Mouse (Mus musculus): ENCODE data around the gene Ces1f. TPM values are rescaled to one million over a fixed set of nuclear protein-coding genes. Genes with fewer than 3 reads are reported as not detected.

The Ces1f gene
- total RNA-seq (2014; rRNA removed; ENCODE audit: low replicate concordance), result not detected in 2 replicates
- polyA plus RNA-seq (2015; fragmentation: Nextera tagmentation; extraction: Ambion mirVana), result 0.11 TPM in 1 of 2 replicates, not detected in the other

GRCm38 (mm10) chr8:93279556-93279955, at the start of gene Ces1f:
Gene Ces1f, minus strand, starts transcription at chr8:93279747.
- ATAC-seq (ENCODE audit: insufficient read depth, low read depth), result no peak
- no peaks in the 10 kb centered on the region for H3K9me3 ChIP-seq (replicated peaks; ENCODE audit: control insufficient read depth, low read length)

GRCm38 (mm10) chr8:93325123-93325522, 45.6 kb upstream of the Ces1f start:
- Histone ChIP-seq H3K9me3 (replicated peaks; ENCODE audit: control insufficient read depth, low read length) (no peaks in the 10 kb centered on the region), H3K36me3 (replicated peaks; ENCODE audit: control insufficient read depth, insufficient read depth, low read length) (no peaks in the 10 kb centered on the region), H3K4me1 (ENCODE audit: control insufficient read depth, insufficient read depth) (no peaks in the 10 kb centered on the region), H3K27me3 (ENCODE audit: control insufficient read depth, insufficient read depth, low read length) (no peaks in the 10 kb centered on the region), H3K27ac (ENCODE audit: low read depth) (no peak overlapping the region), H3K9ac (replicated peaks; ENCODE audit: low read depth, low read length) (no peak overlapping the region), H3K4me3 (ENCODE audit: low read depth, low read length) (no peak overlapping the region), H3K4me2 (ENCODE audit: low read depth, low read length) (no peak overlapping the region)
- TF ChIP-seq CTCF (IDR thresholded peaks at IDR 0.05; ENCODE audit: low read depth) (no peak), EP300 (IDR thresholded peaks at IDR 0.05; ENCODE audit: low read depth) (no peak)
- ATAC-seq (ENCODE audit: insufficient read depth, low read depth), result no peak
- WGBS, result 52% methylated on average over 2 of the region's 2 CpGs
- DNase-seq (ENCODE audit: low spot score), result no peak

More at GRCm38 (mm10) chr8:93279556-93279955, at the start of gene Ces1f:
- H3K27me3 ChIP-seq (ENCODE audit: control insufficient read depth, insufficient read depth, low read length), result no peaks in the 10 kb centered on the region
- H3K4me1 ChIP-seq (ENCODE audit: control insufficient read depth, insufficient read depth), result no peaks in the 10 kb centered on the region
- no peak within 1 kb of the TSS for H3K4me2 ChIP-seq (ENCODE audit: low read depth, low read length)
- no peak for DNase-seq (ENCODE audit: low spot score)
- no peaks in the 10 kb centered on the region for H3K36me3 ChIP-seq (replicated peaks; ENCODE audit: control insufficient read depth, insufficient read depth, low read length)
- H3K4me3 ChIP-seq (ENCODE audit: low read depth, low read length), result no peak within 1 kb of the TSS
- H3K9ac ChIP-seq (replicated peaks; ENCODE audit: low read depth, low read length), result no peak within 1 kb of the TSS
- H3K27ac ChIP-seq (ENCODE audit: low read depth), result no peak within 1 kb of the TSS
- 83% methylated on average over 1 of the region's 1 CpGs for WGBS
- TF ChIP-seq EP300 (IDR thresholded peaks at IDR 0.05; ENCODE audit: low read depth) (no peak), CTCF (IDR thresholded peaks at IDR 0.05; ENCODE audit: low read depth) (no peak)

GRCm38 (mm10) chr8:93317031-93317430, 37.5 kb upstream of the Ces1f start:
- Histone ChIP-seq H3K27ac (ENCODE audit: low read depth) (no peak overlapping the region), H3K27me3 (ENCODE audit: control insufficient read depth, insufficient read depth, low read length) (no peaks in the 10 kb centered on the region), H3K9ac (replicated peaks; ENCODE audit: low read depth, low read length) (no peak overlapping the region), H3K4me2 (ENCODE audit: low read depth, low read length) (no peak overlapping the region), H3K4me1 (ENCODE audit: control insufficient read depth, insufficient read depth) (no peaks in the 10 kb centered on the region), H3K4me3 (ENCODE audit: low read depth, low read length) (no peak overlapping the region), H3K36me3 (replicated peaks; ENCODE audit: control insufficient read depth, insufficient read depth, low read length) (no peaks in the 10 kb centered on the region), H3K9me3 (replicated peaks; ENCODE audit: control insufficient read depth, low read length) (no peaks in the 10 kb centered on the region)
- TF ChIP-seq EP300 (IDR thresholded peaks at IDR 0.05; ENCODE audit: low read depth), result no peak
- TF ChIP-seq CTCF (IDR thresholded peaks at IDR 0.05; ENCODE audit: low read depth), result no peak
- DNase-seq (ENCODE audit: low spot score) (no peak), ATAC-seq (ENCODE audit: insufficient read depth, low read depth) (no peak)
- 77% methylated on average over 2 of the region's 2 CpGs for WGBS

GRCm38 (mm10) chr8:93315557-93315956, 36.0 kb upstream of the Ces1f start:
- no peaks in the 10 kb centered on the region for H3K9me3 ChIP-seq (replicated peaks; ENCODE audit: control insufficient read depth, low read length)
- no peaks in the 10 kb centered on the region for H3K27me3 ChIP-seq (ENCODE audit: control insufficient read depth, insufficient read depth, low read length)
- no peak overlapping the region for H3K4me2 ChIP-seq (ENCODE audit: low read depth, low read length)
- no peak overlapping the region for H3K27ac ChIP-seq (ENCODE audit: low read depth)
- WGBS, result 67% methylated on average over 2 of the region's 2 CpGs
- no peak for DNase-seq (ENCODE audit: low spot score)
- H3K36me3 ChIP-seq (replicated peaks; ENCODE audit: control insufficient read depth, insufficient read depth, low read length), result no peaks in the 10 kb centered on the region
- TF ChIP-seq EP300 (IDR thresholded peaks at IDR 0.05; ENCODE audit: low read depth), result no peak
- no peak for TF ChIP-seq CTCF (IDR thresholded peaks at IDR 0.05; ENCODE audit: low read depth)
- no peak for ATAC-seq (ENCODE audit: insufficient read depth, low read depth)
- H3K4me1 ChIP-seq (ENCODE audit: control insufficient read depth, insufficient read depth), result no peaks in the 10 kb centered on the region
- no peak overlapping the region for H3K4me3 ChIP-seq (ENCODE audit: low read depth, low read length)
- H3K9ac ChIP-seq (replicated peaks; ENCODE audit: low read depth, low read length), result no peak overlapping the region

GRCm38 (mm10) chr8:93283896-93284295, 4.3 kb upstream of the Ces1f start:
- H3K36me3 ChIP-seq (replicated peaks; ENCODE audit: control insufficient read depth, insufficient read depth, low read length), result no peaks in the 10 kb centered on the region

GRCm38 (mm10) chr8:93282349-93282748, 2.8 kb upstream of the Ces1f start:
- H3K4me1 ChIP-seq (ENCODE audit: control insufficient read depth, insufficient read depth), result no peaks in the 10 kb centered on the region
- no peak overlapping the region for H3K4me3 ChIP-seq (ENCODE audit: low read depth, low read length)
- H3K36me3 ChIP-seq (replicated peaks; ENCODE audit: control insufficient read depth, insufficient read depth, low read length), result no peaks in the 10 kb centered on the region
- H3K9ac ChIP-seq (replicated peaks; ENCODE audit: low read depth, low read length), result no peak overlapping the region
- DNase-seq (ENCODE audit: low spot score) (no peak), ATAC-seq (ENCODE audit: insufficient read depth, low read depth) (no peak)
- H3K27ac ChIP-seq (ENCODE audit: low read depth), result no peak overlapping the region
- H3K4me2 ChIP-seq (ENCODE audit: low read depth, low read length), result no peak overlapping the region
- WGBS, result 67% methylated on average over 3 of the region's 3 CpGs
- H3K27me3 ChIP-seq (ENCODE audit: control insufficient read depth, insufficient read depth, low read length), result no peaks in the 10 kb centered on the region
- H3K9me3 ChIP-seq (replicated peaks; ENCODE audit: control insufficient read depth, low read length), result no peaks in the 10 kb centered on the region
- TF ChIP-seq CTCF (IDR thresholded peaks at IDR 0.05; ENCODE audit: low read depth) (no peak), EP300 (IDR thresholded peaks at IDR 0.05; ENCODE audit: low read depth) (no peak)

More at GRCm38 (mm10) chr8:93283896-93284295, 4.3 kb upstream of the Ces1f start:
- TF ChIP-seq CTCF (IDR thresholded peaks at IDR 0.05; ENCODE audit: low read depth) (no peak), EP300 (IDR thresholded peaks at IDR 0.05; ENCODE audit: low read depth) (no peak)
- 68% methylated on average over 2 of the region's 2 CpGs for WGBS
- H3K9me3 ChIP-seq (replicated peaks; ENCODE audit: control insufficient read depth, low read length), result no peaks in the 10 kb centered on the region
- H3K4me1 ChIP-seq (ENCODE audit: control insufficient read depth, insufficient read depth), result no peaks in the 10 kb centered on the region
- H3K27ac ChIP-seq (ENCODE audit: low read depth), result no peak overlapping the region
- DNase-seq (ENCODE audit: low spot score), result no peak
- no peak overlapping the region for H3K4me3 ChIP-seq (ENCODE audit: low read depth, low read length)
- H3K27me3 ChIP-seq (ENCODE audit: control insufficient read depth, insufficient read depth, low read length), result no peaks in the 10 kb centered on the region
- no peak for ATAC-seq (ENCODE audit: insufficient read depth, low read depth)
- no peak overlapping the region for H3K9ac ChIP-seq (replicated peaks; ENCODE audit: low read depth, low read length)
- no peak overlapping the region for H3K4me2 ChIP-seq (ENCODE audit: low read depth, low read length)
